Mouse (Mus musculus) spleen, adult 2 months (tissue): ENCODE results near the gene Gpx6.

ENCODE experiments used
- CTCF ChIP-seq: fragments of 200-500 bp; IDR thresholded peaks from 2 replicates; pipeline ENCODE4 v1.5.1; 2011; ENCODE audit warnings: mild to moderate bottlenecking, inconsistent platforms; ENCODE audit not compliant: insufficient read depth, insufficient read length, insufficient replicate concordance; ENCODE audit errors: extremely low read depth
- POLR2A ChIP-seq: fragments of 200-500 bp; IDR thresholded peaks from 2 replicates; pipeline ENCODE4 v1.6.1; 2011; ENCODE audit warnings: low read depth, low read length, inconsistent platforms

GRCm38 (mm10) chr13:21350593-21350992 is 38.7 kb downstream of the Gpx6 start:
- TF ChIP-seq POLR2A, result no peak
- TF ChIP-seq CTCF, result no peak
